Mouse (Mus musculus): ENCODE measurements at regions not wholly inside any gene's neighbourhood (a gene's known extent, or its start where the extent isn't known, plus 50 kb on each side); places are given as distances from the start of the nearest gene placed in this dataset.

GRCm38 (mm10) chr6:147377679-147378078 lies 97.9 kb upstream of the Ccdc91 start:
- no peak for TF ChIP-seq POLR2A (IDR thresholded peaks at IDR 0.05; ENCODE audit: borderline replicate concordance, insufficient read depth, low read length)
- no peak for TF ChIP-seq CTCF (IDR thresholded peaks at IDR 0.05; ENCODE audit: borderline replicate concordance, insufficient read depth, low read depth, low read length)
- WGBS = 90% methylated on average over 3 of the region's 3 CpGs
- Histone ChIP-seq H3K4me1 (ENCODE audit: control insufficient read depth, insufficient read depth, low read length) (no peaks in the 10 kb centered on the region), H3K4me3 (replicated peaks; ENCODE audit: insufficient read depth, low read depth, low read length) (no peak overlapping the region), H3K27me3 (ENCODE audit: control insufficient read depth, insufficient read depth, low read length) (no peaks in the 10 kb centered on the region), H3K27ac (ENCODE audit: insufficient read depth, low read length) (no peak overlapping the region)
- no peak for DNase-seq

- DNase-seq = no peak
- no peak overlapping the region for H3K27ac ChIP-seq (ENCODE audit: insufficient read depth, low read length)
- no peaks in the 10 kb centered on the region for H3K27me3 ChIP-seq (ENCODE audit: control insufficient read depth, insufficient read depth, low read length)
- H3K4me1 ChIP-seq (ENCODE audit: control insufficient read depth, insufficient read depth, low read length) = no peaks in the 10 kb centered on the region
- no peak overlapping the region for H3K4me3 ChIP-seq (replicated peaks; ENCODE audit: insufficient read depth, low read depth, low read length)
- 69% methylated on average over 4 of the region's 4 CpGs for WGBS
- no peak for TF ChIP-seq POLR2A (IDR thresholded peaks at IDR 0.05; ENCODE audit: borderline replicate concordance, insufficient read depth, low read length)
- TF ChIP-seq CTCF (IDR thresholded peaks at IDR 0.05; ENCODE audit: borderline replicate concordance, insufficient read depth, low read depth, low read length) = no peak
Observed at GRCm38 (mm10) chr6:147371737-147372136, 103.9 kb upstream of the Ccdc91 start.

GRCm38 (mm10) chr6:147371336-147371735 lies 104.3 kb upstream of the Ccdc91 start:
- whole genome bisulfite sequencing = 82% methylated on average over 3 of the region's 3 CpGs
- no peak for DNase-seq

GRCm38 (mm10) chr6:147362842-147363241 lies 98.9 kb upstream of the Pthlh start:
- 90% methylated on average over 6 of the region's 6 CpGs for WGBS
- TF ChIP-seq CTCF (IDR thresholded peaks at IDR 0.05; ENCODE audit: borderline replicate concordance, insufficient read depth, low read depth, low read length) (no peak), POLR2A (IDR thresholded peaks at IDR 0.05; ENCODE audit: borderline replicate concordance, insufficient read depth, low read length) (no peak)
- no peaks in the 10 kb centered on the region for H3K27me3 ChIP-seq (ENCODE audit: control insufficient read depth, insufficient read depth, low read length)

More at GRCm38 (mm10) chr6:147371336-147371735, 104.3 kb upstream of the Ccdc91 start:
- Histone ChIP-seq H3K27ac (ENCODE audit: insufficient read depth, low read length) (no peak overlapping the region), H3K4me1 (ENCODE audit: control insufficient read depth, insufficient read depth, low read length) (no peaks in the 10 kb centered on the region), H3K4me3 (replicated peaks; ENCODE audit: insufficient read depth, low read depth, low read length) (no peak overlapping the region), H3K27me3 (ENCODE audit: control insufficient read depth, insufficient read depth, low read length) (no peaks in the 10 kb centered on the region)
- TF ChIP-seq CTCF (IDR thresholded peaks at IDR 0.05; ENCODE audit: borderline replicate concordance, insufficient read depth, low read depth, low read length) (no peak), POLR2A (IDR thresholded peaks at IDR 0.05; ENCODE audit: borderline replicate concordance, insufficient read depth, low read length) (no peak)

GRCm38 (mm10) chr6:147357031-147357430 lies 93.0 kb upstream of the Pthlh start:
- no peaks in the 10 kb centered on the region for H3K27me3 ChIP-seq (ENCODE audit: control insufficient read depth, insufficient read depth, low read length)
- DNase-seq = no peak

More at GRCm38 (mm10) chr6:147362842-147363241, 98.9 kb upstream of the Pthlh start:
- no peak overlapping the region for H3K27ac ChIP-seq (ENCODE audit: insufficient read depth, low read length)
- DNase-seq = no peak
- H3K4me1 ChIP-seq (ENCODE audit: control insufficient read depth, insufficient read depth, low read length) = no peaks in the 10 kb centered on the region
- no peak overlapping the region for H3K4me3 ChIP-seq (replicated peaks; ENCODE audit: insufficient read depth, low read depth, low read length)

GRCm38 (mm10) chr6:147356570-147356969 lies 92.6 kb upstream of the Pthlh start:
- 86% methylated on average over 5 of the region's 5 CpGs for WGBS
- Histone ChIP-seq H3K4me3 (replicated peaks; ENCODE audit: insufficient read depth, low read depth, low read length) (no peak overlapping the region), H3K27ac (ENCODE audit: insufficient read depth, low read length) (no peak overlapping the region), H3K4me1 (ENCODE audit: control insufficient read depth, insufficient read depth, low read length) (no peaks in the 10 kb centered on the region), H3K27me3 (ENCODE audit: control insufficient read depth, insufficient read depth, low read length) (no peaks in the 10 kb centered on the region)
- TF ChIP-seq POLR2A (IDR thresholded peaks at IDR 0.05; ENCODE audit: borderline replicate concordance, insufficient read depth, low read length) (no peak), CTCF (IDR thresholded peaks at IDR 0.05; ENCODE audit: borderline replicate concordance, insufficient read depth, low read depth, low read length) (no peak)
- DNase-seq = no peak

More at GRCm38 (mm10) chr6:147357031-147357430, 93.0 kb upstream of the Pthlh start:
- Histone ChIP-seq H3K4me3 (replicated peaks; ENCODE audit: insufficient read depth, low read depth, low read length) (no peak overlapping the region), H3K4me1 (ENCODE audit: control insufficient read depth, insufficient read depth, low read length) (no peaks in the 10 kb centered on the region), H3K27ac (ENCODE audit: insufficient read depth, low read length) (no peak overlapping the region)
- WGBS = 83% methylated on average over 2 of the region's 2 CpGs
- TF ChIP-seq POLR2A (IDR thresholded peaks at IDR 0.05; ENCODE audit: borderline replicate concordance, insufficient read depth, low read length) (no peak), CTCF (IDR thresholded peaks at IDR 0.05; ENCODE audit: borderline replicate concordance, insufficient read depth, low read depth, low read length) (no peak)

- H3K27ac ChIP-seq (ENCODE audit: insufficient read depth, low read length) = no peak overlapping the region
- no peak for DNase-seq
- H3K4me3 ChIP-seq (replicated peaks; ENCODE audit: insufficient read depth, low read depth, low read length) = no peak overlapping the region
- no peaks in the 10 kb centered on the region for H3K27me3 ChIP-seq (ENCODE audit: control insufficient read depth, insufficient read depth, low read length)
- TF ChIP-seq POLR2A (IDR thresholded peaks at IDR 0.05; ENCODE audit: borderline replicate concordance, insufficient read depth, low read length) (no peak), CTCF (IDR thresholded peaks at IDR 0.05; ENCODE audit: borderline replicate concordance, insufficient read depth, low read depth, low read length) (no peak)
- H3K4me1 ChIP-seq (ENCODE audit: control insufficient read depth, insufficient read depth, low read length) = no peaks in the 10 kb centered on the region
- WGBS = 69% methylated on average over 4 of the region's 4 CpGs
Observed at GRCm38 (mm10) chr6:147349566-147350237, 85.7 kb upstream of the Pthlh start.

- H3K4me1 ChIP-seq (ENCODE audit: control insufficient read depth, insufficient read depth, low read length) = no peaks in the 10 kb centered on the region
- TF ChIP-seq POLR2A (IDR thresholded peaks at IDR 0.05; ENCODE audit: borderline replicate concordance, insufficient read depth, low read length) = no peak
- no peak for TF ChIP-seq CTCF (IDR thresholded peaks at IDR 0.05; ENCODE audit: borderline replicate concordance, insufficient read depth, low read depth, low read length)
- no peak overlapping the region for H3K4me3 ChIP-seq (replicated peaks; ENCODE audit: insufficient read depth, low read depth, low read length)
- no peak overlapping the region for H3K27ac ChIP-seq (ENCODE audit: insufficient read depth, low read length)
- DNase-seq = no peak
- no peaks in the 10 kb centered on the region for H3K27me3 ChIP-seq (ENCODE audit: control insufficient read depth, insufficient read depth, low read length)
- WGBS = 61% methylated on average over 3 of the region's 3 CpGs
Observed at GRCm38 (mm10) chr6:147348621-147349020, 84.6 kb upstream of the Pthlh start.

Measured in cerebellum, adult 2 months (tissue).